In genomic region chr2:91183711-91184405, GRCm38 (mm10) we compare ENCODE assay signal across 8 mouse cellular contexts. TPM values are rescaled to one million over a fixed set of nuclear protein-coding genes. Genes with fewer than 3 reads are reported as not detected.
DNase-seq lines count a peak whose midpoint lies in the region; ATAC-seq lines count a peak whose summit lies in the region.

Gene Madd (minus strand): TSS chr2:91183837.

- H3K9ac ChIP-seq in forebrain, embryonic 11.5 days (ENCODE audit: low read length): peak within 1 kb of the TSS; percentile 79
- peak within 1 kb of the TSS; percentile 92 for H3K9ac ChIP-seq in hindbrain, embryonic 16.5 days (ENCODE audit: low read depth, low read length)
- peak within 1 kb of the TSS; percentile 57 for H3K9ac ChIP-seq in stomach, embryonic 14.5 days (replicated peaks; ENCODE audit: low read depth, low read length)

- 67% methylated on average over 15 of the region's 15 CpGs for WGBS in forebrain, embryonic 11.5 days
- 66% methylated on average over 15 of the region's 15 CpGs for WGBS in hindbrain, embryonic 16.5 days
- 61% methylated on average over 15 of the region's 15 CpGs for WGBS in stomach, embryonic 14.5 days

- H3K4me2 ChIP-seq in forebrain, embryonic 11.5 days (ENCODE audit: low read depth, low read length, severe bottlenecking): peak within 1 kb of the TSS; percentile 80
- peak within 1 kb of the TSS; percentile 77 for H3K4me2 ChIP-seq in hindbrain, embryonic 16.5 days (ENCODE audit: low read length)
- H3K4me2 ChIP-seq in stomach, embryonic 14.5 days (replicated peaks; ENCODE audit: low read depth, low read length): peak within 1 kb of the TSS; percentile 52

- no peaks in the 10 kb centered on the region for H3K27me3 ChIP-seq in forebrain, embryonic 11.5 days (ENCODE audit: control insufficient read depth, insufficient read depth, low read length)
- H3K27me3 ChIP-seq in hindbrain, embryonic 16.5 days (replicated peaks; ENCODE audit: control insufficient read depth, insufficient read depth, low read length): no peaks in the 10 kb centered on the region
- H3K27me3 ChIP-seq in megakaryocyte, embryonic 14.5 days (replicated peaks): no peaks in the 10 kb centered on the region
- H3K27me3 ChIP-seq in stomach, embryonic 14.5 days (ENCODE audit: control insufficient read depth, insufficient read depth, low read length): no peaks in the 10 kb centered on the region

- peak; percentile 78 to 81 for DNase-seq in B cell, adult 2 months
- DNase-seq in ZHBTc4 (ENCODE audit: low read depth, low spot score): peak; percentile 39
- DNase-seq in forebrain, embryonic 11.5 days (ENCODE audit: low spot score): no peak
- peak; percentile 24 to 37 for DNase-seq in left cerebral cortex, postnatal 14 days (ENCODE audit: low spot score in 2 of 2)
- no peak for DNase-seq in embryo, embryonic 10 days (ENCODE audit: low spot score)

- peak within 1 kb of the TSS; percentile 70 for H3K27ac ChIP-seq in forebrain, embryonic 11.5 days (ENCODE audit: low read depth, low read length)
- H3K27ac ChIP-seq in hindbrain, embryonic 16.5 days (ENCODE audit: low read depth, low read length): peak within 1 kb of the TSS; percentile 93
- H3K27ac ChIP-seq in stomach, embryonic 14.5 days (ENCODE audit: low read length): peak within 1 kb of the TSS; percentile 77

- intact Hi-C loops in left cerebral cortex, postnatal 14 days (cut with DNase I): no loop called here

- peak within 1 kb of the TSS; percentile 91 for H3K4me3 ChIP-seq in forebrain, embryonic 11.5 days (ENCODE audit: low read depth, low read length)
- H3K4me3 ChIP-seq in hindbrain, embryonic 16.5 days (ENCODE audit: low read length): peak within 1 kb of the TSS; percentile 87
- peak within 1 kb of the TSS; percentile 97 for H3K4me3 ChIP-seq in megakaryocyte, embryonic 14.5 days (replicated peaks)
- peak within 1 kb of the TSS; percentile 95 for H3K4me3 ChIP-seq in stomach, embryonic 14.5 days (ENCODE audit: low read depth, low read length)

- ATAC-seq in forebrain, embryonic 11.5 days (replicated peaks; ENCODE audit: low FRiP score): no peak
- ATAC-seq in hindbrain, embryonic 16.5 days: peak; percentile 0; the same call in 1 of the 2 replicates
- ATAC-seq in stomach, embryonic 14.5 days (ENCODE audit: insufficient number of reproducible peaks, insufficient read depth, low FRiP score, low read depth): no peak

- peaks cover 7% of the 10 kb centered on the region; the same call in 1 of the 2 replicates for H3K4me1 ChIP-seq in forebrain, embryonic 11.5 days (replicated peaks; ENCODE audit: control insufficient read depth, insufficient read depth, low read length)
- H3K4me1 ChIP-seq in hindbrain, embryonic 16.5 days (ENCODE audit: control insufficient read depth, insufficient read depth, low read depth, low read length): peaks cover 22% of the 10 kb centered on the region
- H3K4me1 ChIP-seq in megakaryocyte, embryonic 14.5 days: peaks cover 69% of the 10 kb centered on the region
- H3K4me1 ChIP-seq in stomach, embryonic 14.5 days (ENCODE audit: control insufficient read depth, insufficient read depth, low read length): peaks cover 4% of the 10 kb centered on the region; the same call in 1 of the 2 replicates

- no peaks in the 10 kb centered on the region for H3K9me3 ChIP-seq in forebrain, embryonic 11.5 days (ENCODE audit: control insufficient read depth, low read length)
- no peaks in the 10 kb centered on the region for H3K9me3 ChIP-seq in hindbrain, embryonic 16.5 days (ENCODE audit: control insufficient read depth, low read length)
- no peaks in the 10 kb centered on the region for H3K9me3 ChIP-seq in megakaryocyte, embryonic 14.5 days
- H3K9me3 ChIP-seq in stomach, embryonic 14.5 days (ENCODE audit: control insufficient read depth, low read depth, low read length): no peaks in the 10 kb centered on the region

- no peaks in the 10 kb centered on the region for H3K36me3 ChIP-seq in forebrain, embryonic 11.5 days (ENCODE audit: control insufficient read depth, insufficient read depth, low read length)
- no peaks in the 10 kb centered on the region for H3K36me3 ChIP-seq in hindbrain, embryonic 16.5 days (ENCODE audit: control insufficient read depth, insufficient read depth, low read length)
- peaks cover 35% of the 10 kb centered on the region for H3K36me3 ChIP-seq in megakaryocyte, embryonic 14.5 days (replicated peaks; ENCODE audit: low read length)
- no peaks in the 10 kb centered on the region for H3K36me3 ChIP-seq in stomach, embryonic 14.5 days (ENCODE audit: control insufficient read depth, insufficient read depth, low read length)

RNA-seq across cellular contexts. Expression of gene Madd, which starts in this region (rescaled TPM):
- 23.3 and 26.9 TPM in 2 replicates for polyA plus RNA-seq in forebrain, embryonic 11.5 days (2014; fragmentation: Nextera tagmentation; extraction: Ambion mirVana)
- 49.9 and 56.3 TPM in 2 replicates for polyA plus RNA-seq in hindbrain, embryonic 16.5 days (2015; fragmentation: Nextera tagmentation; extraction: Ambion mirVana)
- total RNA-seq in left cerebral cortex, postnatal 14 days (2021): 100 to 1,000 TPM; 202 to 239 TPM
- polyA plus RNA-seq in megakaryocyte, embryonic 14.5 days (2012; ENCODE audit: insufficient read depth, low replicate concordance): 8.8 and 14.6 TPM in 2 replicates
- polyA plus RNA-seq in stomach, embryonic 14.5 days (2014; fragmentation: Nextera tagmentation; extraction: Ambion mirVana): 11.8 and 19.7 TPM in 2 replicates

Comparison
In these comparisons a context has a peak if more than half of its experiments do, and no peak if none do; other contexts are left out.
1. DNase-seq: peak in B cell, adult 2 months (2 of 2), ZHBTc4 (single experiment) and left cerebral cortex, postnatal 14 days (2 of 2); none in forebrain, embryonic 11.5 days (single experiment) and embryo, embryonic 10 days (single experiment).
2. Peak in every context shown above with its lines, with median percentiles within 50 percentile points of each other: H3K27ac ChIP-seq, H3K4me2 ChIP-seq, H3K4me3 ChIP-seq and H3K9ac ChIP-seq.